Mouse (Mus musculus) testis, adult 2 months (tissue): ENCODE measurements around the gene Lbx2.
A peak's percentile ranks its signal among the peaks of the same experiment; 100 is the strongest.

Source experiments
- CTCF ChIP-seq: fragments of 200-500 bp; IDR thresholded peaks from 2 replicates; pipeline ENCODE4 v1.5.1; 2012; ENCODE audit warnings: low read depth, mild to moderate bottlenecking, inconsistent platforms, low read length, moderate library complexity; ENCODE audit not compliant: control insufficient read depth, insufficient read depth, insufficient replicate concordance
- POLR2A ChIP-seq: fragments of 200-500 bp; IDR thresholded peaks from 2 replicates; pipeline ENCODE4 v1.6.1; 2012; ENCODE audit warnings: low read depth, mild to moderate bottlenecking, inconsistent platforms, low read length, moderate library complexity; ENCODE audit not compliant: control insufficient read depth

GRCm38 (mm10) chr6:83108762-83109668 lies 22.8 kb downstream of the Lbx2 start, which contains the start of gene Mrpl53:
- TF ChIP-seq CTCF (peak; percentile 7; the same call in 1 of the 2 replicates), POLR2A (peak; percentile 45)
